Mouse (Mus musculus) cerebellum, postnatal 14 days (tissue): ENCODE measurements around the gene 9530003J23Rik.
"Not testable (repeated sequence)": the region's sequence is repeated elsewhere in the genome, so short reads cannot be mapped to it uniquely, and the experiment has no call there.

ENCODE experiments used
- DNase-seq, 2 experiments: peaks; one replicate each; pipeline ENCODE4 v3.0.0; 2021; ENCODE audit warnings: mixed read lengths in 2 of 2

Gene 9530003J23Rik

DNA sequence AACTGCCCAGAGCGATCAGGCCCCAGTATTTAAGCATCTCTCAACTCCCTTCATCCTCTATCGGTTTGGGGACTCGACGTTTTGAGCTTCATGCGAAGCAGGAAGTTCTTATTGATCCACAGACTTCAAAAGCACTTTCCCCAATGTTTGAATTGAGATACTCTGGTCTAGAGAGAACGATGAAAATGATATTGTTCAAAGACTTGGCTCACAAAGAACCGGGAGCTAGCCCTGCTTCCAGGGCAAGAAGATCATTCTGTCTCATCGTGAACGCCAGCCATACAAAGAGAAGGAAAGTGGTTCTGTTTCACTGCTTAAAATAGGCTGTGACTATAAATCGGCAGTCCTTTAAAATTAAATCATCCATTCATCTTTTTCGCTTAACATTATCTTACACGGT, at the start of gene 9530003J23Rik:
9530003J23Rik (minus strand) TSS at position 101 of the 400 bp plus-strand sequence.
- no peak for DNase-seq

DNA sequence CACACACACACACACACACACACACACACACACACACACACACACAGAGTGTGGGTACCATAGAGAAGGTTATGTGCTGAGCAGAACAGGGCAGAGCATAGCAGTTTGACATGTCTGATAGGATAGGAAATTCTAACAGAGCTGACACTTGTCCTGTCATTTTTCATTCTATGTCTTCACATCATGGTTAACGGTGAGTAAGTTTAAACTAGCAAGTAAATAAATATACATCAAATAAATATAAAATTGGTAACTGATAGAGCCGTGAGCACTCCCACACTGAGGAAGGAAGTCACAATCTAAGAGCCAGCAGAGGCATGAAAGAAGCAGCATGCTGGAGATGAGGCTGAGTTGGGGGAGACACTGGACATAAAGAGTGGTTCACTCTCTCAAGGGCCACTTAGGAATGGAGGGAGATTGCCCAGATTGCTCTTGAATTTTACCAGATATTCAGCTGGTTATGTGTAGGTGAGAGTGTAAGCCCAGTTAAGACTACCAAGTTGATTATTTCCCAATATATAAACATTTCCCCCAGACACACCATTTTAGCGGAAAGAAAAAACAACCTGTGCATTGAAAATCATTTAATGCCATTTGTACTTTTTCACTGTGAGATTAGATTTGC, 48.8 kb upstream of the 9530003J23Rik start:
- DNase-seq, result no peak

DNA sequence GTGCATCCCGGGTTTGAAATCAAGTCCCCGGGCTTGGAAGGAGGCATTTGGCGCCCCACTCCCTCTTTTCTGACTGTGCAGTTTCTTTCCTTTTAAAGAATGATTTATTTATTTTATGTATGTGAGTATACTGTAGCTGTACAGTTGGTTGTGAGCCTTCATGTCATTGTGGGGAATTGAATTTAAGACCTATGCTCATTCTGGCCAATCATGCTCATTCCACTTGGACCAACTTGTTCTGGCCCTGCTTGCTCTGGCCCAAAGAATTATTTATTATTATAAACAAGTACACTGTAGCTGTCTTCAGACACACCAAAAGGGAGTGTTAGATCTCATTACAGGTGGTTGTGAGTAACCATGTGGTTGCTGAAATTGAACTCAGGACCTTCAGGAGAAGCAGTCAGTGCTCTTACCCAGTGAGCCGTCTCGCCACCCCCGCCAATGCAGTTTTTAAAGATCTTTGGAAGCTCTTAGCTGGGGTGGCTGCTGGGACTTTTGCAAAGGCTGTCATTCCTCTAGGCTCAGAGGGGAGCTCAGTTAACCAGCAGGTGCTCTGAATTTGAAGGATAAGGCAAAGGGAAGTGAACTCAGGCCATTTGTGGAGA, 48.0 kb upstream of the 9530003J23Rik start:
- no peak for DNase-seq

DNA sequence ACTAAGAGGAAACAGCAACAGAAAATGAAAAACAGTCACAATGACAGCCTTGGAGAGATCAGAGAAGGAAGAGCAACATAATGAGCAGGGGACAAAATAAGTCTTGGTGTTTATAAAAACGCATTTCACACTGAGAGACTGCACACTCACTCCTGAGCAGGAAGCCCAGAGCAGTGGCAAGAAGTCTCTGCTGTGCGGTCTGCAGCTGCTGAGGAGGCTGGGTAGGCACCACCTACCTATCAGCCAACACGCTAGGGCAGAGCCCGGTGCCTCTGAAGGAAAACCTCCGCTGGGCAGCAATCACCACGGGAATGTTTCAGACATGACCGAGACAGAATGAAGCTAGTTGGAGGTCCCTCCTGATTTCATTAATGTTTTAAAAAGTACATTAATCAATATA, 47.1 kb upstream of the 9530003J23Rik start:
- not testable (repeated sequence) for DNase-seq

DNA sequence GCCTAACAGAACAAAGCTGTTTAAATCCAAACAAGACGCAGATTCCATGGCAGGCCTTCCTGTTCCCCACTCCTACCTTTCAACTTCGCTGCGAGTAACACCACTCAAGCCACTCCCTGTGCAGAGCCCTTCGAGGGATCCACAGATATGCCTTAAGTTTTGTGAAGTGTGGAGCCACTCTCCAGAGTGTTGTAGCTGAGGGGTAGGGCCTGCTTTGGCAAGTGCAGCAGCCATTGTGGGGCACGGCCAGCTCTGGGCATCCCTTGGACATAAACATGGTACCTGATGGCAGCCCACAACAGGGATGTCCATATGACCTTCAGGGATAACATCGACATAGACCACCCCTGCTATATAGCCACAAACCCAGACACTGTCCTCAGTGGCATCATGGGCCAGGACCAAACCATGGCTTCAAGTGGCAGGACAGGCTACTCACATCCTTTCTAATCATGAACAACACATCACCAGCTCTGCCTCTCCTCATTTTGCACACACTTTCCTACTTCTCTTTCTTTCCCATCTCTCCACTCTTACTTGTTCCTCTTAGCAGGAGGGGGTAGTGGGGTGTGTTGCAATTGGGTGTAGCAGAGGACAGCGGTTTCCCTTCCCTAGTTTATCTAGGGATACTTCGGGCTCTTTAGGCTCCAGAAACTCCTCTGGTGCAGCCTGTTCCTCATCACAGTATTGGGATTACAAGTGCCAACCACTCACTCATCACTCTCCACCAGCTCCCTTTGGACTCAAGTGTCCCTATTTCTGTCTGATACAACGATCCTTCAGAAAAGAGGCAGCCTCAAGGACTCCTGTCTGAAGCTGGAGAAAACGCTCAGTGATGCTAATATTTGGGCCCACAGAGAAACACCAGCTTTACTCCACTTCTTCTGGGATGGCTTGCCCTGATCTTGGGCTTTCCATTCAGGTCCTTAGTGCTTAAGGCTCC, 46.3 kb upstream of the 9530003J23Rik start:
- DNase-seq, result no peak

DNA sequence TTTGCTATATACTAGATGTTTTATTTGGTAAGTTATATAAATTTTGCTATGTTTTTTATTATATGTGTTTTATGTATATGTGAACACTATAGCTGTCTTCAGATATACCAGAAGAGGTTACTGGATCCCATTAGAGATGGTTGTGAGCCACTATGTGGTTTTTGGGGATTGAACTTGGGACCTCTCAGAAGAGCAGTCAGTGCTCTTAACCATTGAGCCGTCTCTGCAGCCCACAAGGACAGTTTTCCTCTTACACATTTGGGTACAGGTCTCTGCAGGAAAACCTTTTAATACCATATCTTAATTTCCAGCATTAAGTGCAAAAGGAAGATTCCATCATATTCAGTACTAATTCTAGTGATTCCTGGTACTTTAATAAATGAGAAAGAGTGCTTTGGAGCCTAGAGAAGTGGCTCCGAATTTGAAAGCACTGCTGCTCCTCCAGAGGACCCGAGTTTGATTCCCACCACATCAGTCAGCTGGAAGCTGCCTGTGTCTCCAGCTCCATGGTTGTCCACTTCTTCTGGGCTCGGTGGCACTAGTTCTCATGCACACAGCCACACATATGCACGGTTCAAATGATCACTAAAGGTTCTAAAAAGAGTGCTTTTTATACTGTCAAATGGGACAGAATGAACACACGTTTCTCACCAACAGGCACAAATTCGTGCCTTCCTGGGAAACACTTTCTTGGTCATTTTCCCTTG, 45.5 kb upstream of the 9530003J23Rik start:
- DNase-seq, result no peak

DNA sequence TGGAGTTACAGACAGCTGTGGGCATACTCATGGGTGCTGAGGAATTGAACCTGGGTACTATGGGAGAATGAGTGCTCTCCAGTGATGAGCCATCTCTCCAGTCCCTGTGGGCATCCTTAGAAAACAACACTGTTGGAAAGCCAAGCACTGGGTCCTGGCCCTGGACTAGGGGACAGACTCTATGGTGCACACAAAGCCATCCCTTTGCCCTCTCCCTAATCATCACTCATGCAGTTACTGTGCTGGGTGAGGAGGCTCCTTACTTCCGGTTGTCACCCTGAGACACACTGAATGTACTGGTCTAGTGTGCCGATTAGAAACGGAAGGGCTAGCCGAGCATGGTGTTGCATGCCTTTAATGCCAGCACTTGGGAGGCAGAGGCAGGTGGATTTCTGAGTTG, 44.7 kb upstream of the 9530003J23Rik start:
- DNase-seq, result not testable (repeated sequence)

DNA sequence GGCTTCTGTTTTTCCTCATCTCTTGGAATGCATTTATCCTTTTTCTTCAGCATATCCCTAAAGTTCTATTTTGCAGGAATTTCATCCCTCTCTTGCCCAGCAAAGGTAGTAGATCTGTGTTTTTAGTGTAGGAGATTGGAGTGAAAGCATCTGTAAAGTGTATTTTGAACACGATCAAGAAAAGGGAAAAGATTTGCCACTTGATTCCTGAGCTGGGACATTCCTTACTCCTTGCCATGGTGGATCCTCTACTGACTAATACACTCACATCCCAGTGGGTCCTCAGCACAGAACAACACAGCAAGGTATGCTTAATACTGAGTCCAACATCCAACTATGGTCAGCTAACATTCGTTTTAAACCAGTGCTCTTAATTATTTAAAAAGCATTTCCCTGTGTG, 44.0 kb upstream of the 9530003J23Rik start:
- DNase-seq, result no peak

DNA sequence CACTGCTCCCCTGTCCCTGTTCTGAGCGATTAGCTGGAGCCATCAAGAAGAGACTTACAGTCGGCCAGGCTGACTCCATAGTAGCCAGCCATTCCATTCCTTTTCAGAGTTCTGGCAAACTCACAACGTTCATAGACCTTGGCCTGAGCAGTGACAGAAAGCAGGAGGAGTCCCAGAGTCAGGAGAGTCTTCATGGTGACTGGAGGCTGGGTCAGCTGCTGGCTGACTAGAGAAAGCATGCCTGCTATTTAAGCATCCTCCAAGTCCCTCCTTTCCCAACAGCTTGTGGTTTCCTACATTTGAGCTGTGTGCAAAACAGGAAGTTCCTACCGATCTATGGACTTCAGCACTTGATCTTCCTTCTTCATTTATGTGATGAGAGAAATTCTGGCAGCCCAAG, 43.5 kb upstream of the 9530003J23Rik start, which contains the start of gene Lyz2:
Lyz2 (minus strand) TSS at position 273 of the 400 bp plus-strand sequence.
- DNase-seq, result no peak

DNA sequence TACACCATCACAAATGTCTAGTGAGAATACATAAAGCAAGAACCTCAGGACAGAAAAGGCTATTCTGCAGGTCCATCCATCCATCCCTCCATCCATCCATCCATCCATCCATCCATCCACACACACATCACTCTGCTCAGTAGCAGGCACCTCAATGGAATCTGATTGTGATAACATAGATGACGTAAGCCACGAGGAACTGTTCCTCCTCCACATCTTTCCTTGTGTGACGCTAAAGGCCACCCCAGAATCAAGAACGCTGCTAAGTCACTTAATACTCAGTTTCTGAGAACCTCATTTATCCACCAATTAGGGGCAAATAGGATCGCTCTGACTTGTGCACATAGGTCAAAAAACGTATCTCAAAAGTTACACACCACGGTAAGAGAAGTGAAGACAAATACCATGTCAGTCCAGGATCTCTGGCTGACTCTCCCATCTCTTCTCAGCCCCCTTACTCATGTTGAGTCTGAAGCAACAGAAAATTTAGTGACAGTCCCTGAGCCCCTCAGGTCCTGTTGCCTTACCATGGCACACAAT, 42.9 kb upstream of the 9530003J23Rik start:
- DNase-seq, result no peak

DNA sequence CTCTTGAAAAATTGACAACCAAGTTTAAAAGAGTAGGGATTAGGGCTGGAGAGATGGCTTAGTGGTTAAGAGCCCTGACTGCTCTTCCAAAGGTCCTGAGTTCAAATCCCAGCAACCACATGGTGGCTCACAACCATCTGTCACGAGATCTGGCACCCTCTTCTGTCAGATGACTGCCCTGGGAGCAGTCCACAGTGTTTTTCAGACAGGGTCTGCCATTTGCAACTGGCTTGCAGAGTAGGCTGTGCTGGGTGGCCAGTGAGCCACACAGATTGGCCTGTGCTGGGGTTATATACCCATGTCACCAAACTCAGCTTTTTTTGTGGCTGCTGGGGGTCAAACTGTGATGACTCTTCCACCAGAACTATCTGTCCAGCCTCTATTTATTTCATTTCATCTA, 41.5 kb upstream of the 9530003J23Rik start:
- DNase-seq, result no peak

DNA sequence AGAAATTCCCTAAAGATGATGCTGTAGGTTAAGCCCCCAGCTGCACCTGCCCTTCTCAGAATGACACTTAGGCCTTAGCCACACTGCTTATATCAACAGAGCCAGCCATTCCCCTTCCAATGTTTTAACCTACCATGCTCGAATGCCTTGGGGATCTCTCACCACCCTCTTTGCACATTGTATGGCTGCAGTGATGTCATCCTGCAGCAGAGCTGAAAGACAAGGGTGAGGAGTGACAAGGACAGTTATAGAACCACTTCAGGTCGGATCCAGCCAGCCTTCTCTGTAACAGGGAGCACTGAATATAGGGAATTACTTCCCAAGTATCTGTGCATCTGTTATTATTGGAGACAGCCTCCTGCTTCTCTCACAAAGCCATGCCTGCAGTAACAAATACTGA, 40.0 kb upstream of the 9530003J23Rik start:
- not testable (repeated sequence) for DNase-seq

DNA sequence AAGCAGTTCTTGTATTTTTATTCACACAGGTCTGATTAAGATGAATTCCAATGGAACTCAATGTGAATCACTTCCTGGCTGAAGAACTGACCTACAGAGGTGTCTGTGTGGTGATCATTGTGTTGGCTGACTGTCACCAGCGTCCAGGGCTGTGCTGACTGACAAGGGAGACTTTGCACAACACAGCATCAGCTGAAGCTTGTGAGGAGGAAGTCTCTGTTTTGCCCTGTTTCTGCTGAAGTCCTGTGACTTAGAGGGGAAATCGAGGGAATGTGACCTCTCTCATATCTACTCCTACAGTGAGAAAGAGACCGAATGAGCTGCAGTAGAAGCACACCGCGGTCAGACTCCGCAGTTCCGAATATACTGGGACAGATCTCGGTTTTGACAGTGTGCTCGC, 39.3 kb upstream of the 9530003J23Rik start:
- not testable (repeated sequence) for DNase-seq

DNA sequence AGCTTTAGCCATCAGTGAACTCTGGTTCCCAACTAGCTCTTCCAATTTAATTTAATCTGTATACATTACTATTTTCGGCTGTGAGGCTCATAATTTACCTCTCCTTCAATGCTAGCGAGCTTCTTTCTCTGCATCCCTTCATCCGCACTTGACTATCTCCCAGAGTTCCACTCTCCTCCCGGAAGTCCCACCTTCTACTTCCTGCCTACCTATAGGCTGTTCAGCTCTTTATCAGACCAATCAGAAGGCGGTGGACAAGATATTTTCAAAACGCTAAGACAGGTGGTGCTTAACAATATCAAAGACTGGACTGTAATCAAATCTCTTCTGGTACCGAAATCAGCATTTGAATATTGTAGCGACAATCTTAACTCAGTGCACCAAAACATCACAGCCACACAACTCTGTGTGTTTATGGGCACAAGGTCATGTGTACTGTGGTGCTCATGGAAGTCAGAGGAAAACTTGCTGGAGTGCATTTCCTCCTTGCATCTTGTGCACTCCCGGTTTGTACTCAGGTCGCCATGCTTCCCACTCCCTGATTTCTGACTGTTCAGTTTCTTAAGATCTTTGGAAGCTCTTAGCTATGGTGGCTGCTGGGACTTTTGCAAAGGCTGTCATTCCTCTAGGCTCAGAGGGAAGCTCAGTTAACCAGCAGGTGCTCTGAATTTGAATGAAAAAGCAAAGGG, 37.3 kb upstream of the 9530003J23Rik start:
- no peak for DNase-seq

DNA sequence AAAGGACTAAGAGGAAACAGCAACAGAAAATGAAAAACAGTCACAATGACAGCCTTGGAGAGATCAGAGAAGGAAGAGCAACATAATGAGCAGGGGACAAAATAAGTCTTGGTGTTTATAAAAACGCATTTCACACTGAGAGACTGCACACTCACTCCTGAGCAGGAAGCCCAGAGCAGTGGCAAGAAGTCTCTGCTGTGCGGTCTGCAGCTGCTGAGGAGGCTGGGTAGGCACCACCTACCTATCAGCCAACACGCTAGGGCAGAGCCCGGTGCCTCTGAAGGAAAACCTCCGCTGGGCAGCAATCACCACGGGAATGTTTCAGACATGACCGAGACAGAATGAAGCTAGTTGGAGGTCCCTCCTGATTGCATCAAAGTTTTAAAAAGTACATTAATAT, 36.1 kb upstream of the 9530003J23Rik start:
- DNase-seq, result not testable (repeated sequence)

DNA sequence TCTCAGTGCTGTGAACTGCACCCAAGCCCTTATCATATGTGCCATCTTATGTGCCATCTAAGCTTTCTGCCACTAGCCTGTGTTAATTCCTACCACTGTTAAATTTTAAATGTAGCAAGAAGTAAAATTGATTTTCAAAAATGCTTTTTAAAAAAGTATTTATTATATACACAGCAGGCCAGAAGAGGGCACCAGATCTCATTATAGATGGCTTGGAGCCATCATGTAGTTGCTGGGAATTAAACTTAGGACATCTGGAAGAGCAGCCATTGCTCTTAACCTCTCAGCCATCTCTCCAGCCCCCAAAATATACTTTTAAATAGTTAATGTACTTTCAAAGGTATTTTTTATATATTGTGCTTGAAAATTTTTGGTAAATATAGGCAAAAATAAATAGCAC, 33.5 kb upstream of the 9530003J23Rik start:
- DNase-seq, result no peak

DNA sequence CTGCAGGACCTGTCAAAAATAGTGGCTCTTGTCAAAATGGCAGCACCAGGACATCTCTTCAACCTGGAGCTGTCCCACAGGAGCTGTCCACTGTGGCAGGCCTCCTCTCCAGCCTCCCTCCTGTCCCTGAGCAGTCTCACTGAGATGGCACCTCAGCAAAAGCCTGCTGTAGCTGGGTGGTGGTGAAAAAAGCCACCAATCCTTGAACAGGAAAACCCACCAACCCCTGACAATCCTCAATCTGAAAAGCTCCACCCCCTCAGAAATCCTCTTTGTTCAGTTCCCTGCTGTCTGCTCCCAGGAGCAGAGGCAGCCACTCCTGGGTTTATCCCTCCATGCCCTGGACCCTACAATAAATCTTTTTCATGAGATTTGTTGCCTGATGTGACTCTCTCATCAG, 21.4 kb upstream of the 9530003J23Rik start:
- DNase-seq, result no peak

DNA sequence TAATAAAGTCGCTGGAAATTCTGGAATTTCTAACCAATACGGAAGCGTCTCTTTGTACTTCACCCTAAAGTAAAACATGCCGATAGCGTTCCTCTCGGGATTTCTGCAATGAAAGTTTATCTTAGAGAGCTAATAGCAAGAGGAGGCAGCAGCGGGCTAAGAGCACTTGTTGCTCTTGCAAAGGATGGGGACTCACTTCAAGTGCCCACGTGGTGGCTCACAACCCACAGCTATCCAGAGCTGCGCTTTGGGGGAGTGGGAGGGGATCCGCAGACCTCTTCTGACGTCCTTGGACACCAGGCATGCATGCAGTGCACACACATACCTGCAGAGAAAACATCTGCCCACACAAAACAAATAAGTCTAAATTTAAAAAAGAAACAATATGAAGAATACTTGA, 2.6 kb downstream of the 9530003J23Rik start:
- DNase-seq, result no peak

DNA sequence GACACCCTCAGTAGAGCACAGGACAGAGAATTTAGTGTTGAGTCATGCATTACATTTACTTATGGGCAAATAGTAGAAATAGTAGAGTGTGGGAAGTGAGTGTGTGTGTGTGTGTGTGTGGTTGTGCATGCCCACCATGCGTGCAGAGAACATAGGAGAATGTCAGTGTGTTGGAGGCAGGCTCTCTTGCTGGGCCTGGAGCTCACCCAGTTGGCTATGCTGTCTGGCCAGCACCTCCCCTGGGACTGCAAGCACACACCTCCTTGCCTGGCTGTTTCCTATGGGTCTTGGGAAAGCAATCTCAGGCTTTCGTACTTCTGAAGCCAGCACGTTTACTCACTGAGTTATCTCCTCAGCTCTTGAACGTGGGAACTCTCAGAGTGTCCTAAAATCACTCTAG, 3.7 kb downstream of the 9530003J23Rik start:
- DNase-seq, result no peak

DNA sequence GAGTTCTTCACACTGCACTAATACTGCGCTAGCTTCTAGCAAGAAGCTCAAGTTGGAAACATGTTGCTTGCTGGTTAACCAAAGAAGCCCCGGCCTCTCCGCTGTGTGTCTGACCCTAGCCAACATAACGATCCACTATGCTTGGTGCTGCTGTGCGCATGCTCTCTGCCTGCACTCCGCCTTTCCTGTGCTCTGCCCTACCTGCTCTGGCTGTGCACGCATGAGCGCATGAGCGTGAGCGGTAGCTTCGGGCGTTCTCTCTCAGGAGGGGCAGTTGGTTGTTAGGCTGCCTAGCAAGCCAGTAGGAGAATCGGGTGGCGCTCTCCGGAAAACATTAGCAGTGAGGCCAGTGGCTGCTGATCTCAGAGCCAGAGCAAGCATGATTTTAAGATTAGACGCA, 8.7 kb downstream of the 9530003J23Rik start:
- DNase-seq, result no peak

DNA sequence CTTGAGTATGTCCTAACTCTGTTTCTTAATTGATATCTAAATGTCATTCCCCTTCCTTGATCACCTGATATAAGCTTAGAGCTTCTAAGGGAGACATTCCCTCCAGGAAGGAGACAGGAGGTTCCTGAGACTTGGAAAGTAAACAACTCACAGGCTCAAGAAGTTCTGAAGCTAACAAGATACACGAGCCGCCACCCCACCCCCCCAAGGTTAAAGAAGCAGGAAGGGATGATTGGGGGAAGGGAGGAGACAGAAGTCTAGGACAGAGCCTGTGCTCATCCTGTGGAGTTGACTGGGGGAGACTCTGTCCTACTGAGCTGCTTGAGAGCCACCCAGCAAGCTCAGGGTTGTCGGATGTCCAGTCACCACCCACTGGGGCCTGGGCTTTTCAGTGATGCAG, 12.5 kb downstream of the 9530003J23Rik start:
- DNase-seq, result no peak

DNA sequence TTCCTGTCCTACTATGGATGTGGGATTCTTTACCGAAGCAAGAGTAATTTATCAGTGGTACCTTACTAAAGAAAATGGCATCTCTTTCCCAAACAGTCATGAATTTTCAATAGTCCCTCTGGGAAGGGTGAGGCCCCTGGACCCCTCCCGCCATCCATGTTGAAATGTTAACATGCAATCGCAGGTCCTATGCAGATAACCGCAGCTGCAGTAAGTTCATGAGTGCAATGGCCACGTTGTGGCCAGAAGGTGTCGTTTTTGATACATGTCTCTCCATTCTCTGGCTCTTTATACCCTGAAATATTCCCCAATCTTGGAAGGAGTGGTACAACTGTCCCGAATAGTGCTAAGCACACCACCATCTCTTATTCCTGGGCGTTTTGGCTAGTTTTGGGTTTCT, 13.4 kb downstream of the 9530003J23Rik start:
- no peak for DNase-seq
